Mouse (Mus musculus) embryonic facial prominence, embryonic 14.5 days (tissue): ENCODE data around the gene Ugt2a3. TPM values are rescaled to one million over a fixed set of nuclear protein-coding genes. Genes with fewer than 3 reads are reported as not detected.
"Not testable (repeated sequence)": the region's sequence is repeated elsewhere in the genome, so short reads cannot be mapped to it uniquely, and the experiment has no call there.

Source experiments
- ATAC-seq: fragments of 200-750 bp; cut with Nextera tagmentation; 2 replicates; pipeline ENCODE4 v1.8.0; 2017; ENCODE audit warnings: low read depth, moderate number of reproducible peaks, moderate TSS enrichment
- DNase-seq: peaks from one replicate; pipeline ENCODE4 v3.0.0-alpha.2; 2015; ENCODE audit warnings: low spot score
- H3K27ac ChIP-seq: fragments of 300-500 bp; sonication (generic); replicated peaks from 2 replicates; pipeline ENCODE4 v1.5.1; 2014; ENCODE audit warnings: low read depth, mild to moderate bottlenecking, low read length, moderate library complexity
- H3K27me3 ChIP-seq: fragments of 300-500 bp; sonication (generic); replicated peaks from 2 replicates; pipeline ENCODE4 v1.6.1; 2014; ENCODE audit warnings: low read length; ENCODE audit not compliant: control insufficient read depth, insufficient read depth
- H3K36me3 ChIP-seq: fragments of 300-500 bp; sonication (generic); 2 replicates; pipeline ENCODE4 v1.6.1; 2014; ENCODE audit warnings: low read length, mixed read lengths; ENCODE audit not compliant: control insufficient read depth, insufficient read depth
- H3K4me1 ChIP-seq: fragments of 300-500 bp; sonication (generic); 2 replicates; pipeline ENCODE4 v1.6.1; 2014; ENCODE audit warnings: antibody characterized with exemption, low read length; ENCODE audit not compliant: control insufficient read depth, insufficient read depth
- H3K4me2 ChIP-seq: fragments of 300-500 bp; sonication (generic); 2 replicates; pipeline ENCODE4 v1.6.1; 2014; ENCODE audit warnings: low read depth, mild to moderate bottlenecking, low read length, moderate library complexity, mixed read lengths
- H3K4me3 ChIP-seq: fragments of 300-500 bp; sonication (generic); 2 replicates; pipeline ENCODE4 v1.5.1; 2014; ENCODE audit warnings: low read depth, mild to moderate bottlenecking, low read length
- H3K9ac ChIP-seq: fragments of 300-500 bp; sonication (generic); 2 replicates; pipeline ENCODE4 v1.6.1; 2014; ENCODE audit warnings: low read depth, mild to moderate bottlenecking, low read length, moderate library complexity, mixed read lengths
- H3K9me3 ChIP-seq: fragments of 300-500 bp; sonication (generic); 2 replicates; pipeline ENCODE4 v1.6.1; 2016; ENCODE audit warnings: low read length; ENCODE audit not compliant: control insufficient read depth
- WGBS: fragments of 180-500 bp; shearing (Covaris S2); extraction: QIAGEN DNeasy Blood & Tissue Kit; methylation state at CpG from one replicate; pipeline ENCODE4 v1.1.7; 2014; 5-methylcytosine and 5-hydroxymethylcytosine counted together
- polyA plus RNA-seq: library from polyadenylated mRNA; unstranded; fragments of >200 nt; fragmentation: Nextera tagmentation; extraction: Ambion mirVana; gene quantifications from 2 replicates; pipeline ENCODE4 v1.2.1, GENCODE M21; 2014

The Ugt2a3 gene
- polyA plus RNA-seq: not detected in 2 replicates

- ATAC-seq: no peak
- Histone ChIP-seq H3K36me3 (no peaks in the 10 kb centered on the region), H3K4me3 (no peak within 1 kb of the TSS), H3K4me2 (no peak within 1 kb of the TSS), H3K27me3 (no peaks in the 10 kb centered on the region), H3K9ac (no peak within 1 kb of the TSS), H3K27ac (no peak within 1 kb of the TSS), H3K4me1 (no peaks in the 10 kb centered on the region), H3K9me3 (no peaks in the 10 kb centered on the region)
- no peak for DNase-seq
- WGBS: 77% methylated on average over 11 of the region's 11 CpGs
These were observed at the start of gene Ugt2a3 for GRCm38 (mm10) chr5:87336961-87337697. Gene Ugt2a3, minus strand, starts transcription at chr5:87337195.

GRCm38 (mm10) chr5:87380234-87380633 lies 43.2 kb upstream of the Ugt2a3 start:
- no peak overlapping the region for H3K9ac ChIP-seq
- H3K4me3 ChIP-seq: no peak overlapping the region
- no peaks in the 10 kb centered on the region for H3K4me1 ChIP-seq
- H3K27ac ChIP-seq: no peak overlapping the region
- H3K27me3 ChIP-seq: no peaks in the 10 kb centered on the region
- H3K9me3 ChIP-seq: no peaks in the 10 kb centered on the region
- WGBS: 74% methylated on average over 2 of the region's 2 CpGs
- no peaks in the 10 kb centered on the region for H3K36me3 ChIP-seq
- H3K4me2 ChIP-seq: no peak overlapping the region
- DNase-seq (no peak), ATAC-seq (no peak)

- Histone ChIP-seq H3K4me2 (no peak overlapping the region), H3K9ac (no peak overlapping the region), H3K36me3 (no peaks in the 10 kb centered on the region), H3K4me1 (no peaks in the 10 kb centered on the region), H3K9me3 (no peaks in the 10 kb centered on the region), H3K27me3 (no peaks in the 10 kb centered on the region), H3K27ac (no peak overlapping the region), H3K4me3 (no peak overlapping the region)
- ATAC-seq (no peak), DNase-seq (no peak)
These were observed 42.8 kb upstream of the Ugt2a3 start for GRCm38 (mm10) chr5:87379825-87380224.

GRCm38 (mm10) chr5:87375874-87376383 lies 38.9 kb upstream of the Ugt2a3 start:
- DNase-seq (no peak), ATAC-seq (no peak)
- H3K9ac ChIP-seq: no peak overlapping the region
- no peak overlapping the region for H3K4me2 ChIP-seq
- no peaks in the 10 kb centered on the region for H3K36me3 ChIP-seq
- H3K27me3 ChIP-seq: no peaks in the 10 kb centered on the region
- no peaks in the 10 kb centered on the region for H3K9me3 ChIP-seq
- WGBS: 88% methylated on average over 3 of the region's 3 CpGs
- no peaks in the 10 kb centered on the region for H3K4me1 ChIP-seq
- H3K27ac ChIP-seq: no peak overlapping the region
- no peak overlapping the region for H3K4me3 ChIP-seq

- H3K9ac ChIP-seq: no peak overlapping the region
- no peaks in the 10 kb centered on the region for H3K9me3 ChIP-seq
- 78% methylated on average over 1 of the region's 1 CpGs for WGBS
- H3K4me3 ChIP-seq: no peak overlapping the region
- no peak overlapping the region for H3K4me2 ChIP-seq
- no peak overlapping the region for H3K27ac ChIP-seq
- ATAC-seq (no peak), DNase-seq (no peak)
- no peaks in the 10 kb centered on the region for H3K4me1 ChIP-seq
- H3K36me3 ChIP-seq: no peaks in the 10 kb centered on the region
- no peaks in the 10 kb centered on the region for H3K27me3 ChIP-seq
These were observed 36.5 kb upstream of the Ugt2a3 start for GRCm38 (mm10) chr5:87373502-87373863.

- H3K27me3 ChIP-seq, H3K4me3 ChIP-seq, H3K36me3 ChIP-seq, ATAC-seq, H3K4me2 ChIP-seq, H3K9me3 ChIP-seq, H3K9ac ChIP-seq, DNase-seq, H3K4me1 ChIP-seq, H3K27ac ChIP-seq: not testable (repeated sequence)
- WGBS: 70% methylated on average over 4 of the region's 4 CpGs
These were observed 36.0 kb upstream of the Ugt2a3 start for GRCm38 (mm10) chr5:87372788-87373501.

- no peak overlapping the region for H3K4me3 ChIP-seq
- no peaks in the 10 kb centered on the region for H3K9me3 ChIP-seq
- DNase-seq (no peak), ATAC-seq (no peak)
- no peaks in the 10 kb centered on the region for H3K27me3 ChIP-seq
- H3K36me3 ChIP-seq: no peaks in the 10 kb centered on the region
- H3K27ac ChIP-seq: no peak overlapping the region
- 39% methylated on average over 1 of the region's 1 CpGs for WGBS
- no peak overlapping the region for H3K9ac ChIP-seq
- H3K4me2 ChIP-seq: no peak overlapping the region
- H3K4me1 ChIP-seq: no peaks in the 10 kb centered on the region
These were observed 13.4 kb upstream of the Ugt2a3 start for GRCm38 (mm10) chr5:87350350-87350749.

- H3K36me3 ChIP-seq, H3K4me2 ChIP-seq, H3K4me1 ChIP-seq, ATAC-seq, H3K27ac ChIP-seq, H3K4me3 ChIP-seq, H3K27me3 ChIP-seq, H3K9ac ChIP-seq, H3K9me3 ChIP-seq, DNase-seq: not testable (repeated sequence)
- WGBS: 85% methylated on average over 1 of the region's 1 CpGs
These were observed 12.2 kb upstream of the Ugt2a3 start for GRCm38 (mm10) chr5:87349150-87349549.
